Mouse (Mus musculus) small intestine, adult 2 months (tissue): Measurements from ENCODE around the gene Mrm2.

Experiments
- CTCF ChIP-seq: fragments of 200-500 bp; IDR thresholded peaks from 2 replicates; pipeline ENCODE4 v1.5.1; 2012; ENCODE audit warnings: low read depth, mild to moderate bottlenecking, control low read depth, inconsistent platforms, low read length, moderate library complexity, mixed read lengths; ENCODE audit not compliant: insufficient replicate concordance, insufficient read length; ENCODE audit errors: extremely low read depth
- POLR2A ChIP-seq: fragments of 200-500 bp; IDR thresholded peaks from 2 replicates; pipeline ENCODE4 v1.6.1; 2012; ENCODE audit warnings: low read depth, mild to moderate bottlenecking, control low read depth, inconsistent platforms, low read length, moderate library complexity

- TF ChIP-seq POLR2A (no peak), CTCF (no peak)
These were observed 49.3 kb downstream of the Mrm2 start for GRCm38 (mm10) chr5:140282376-140282775.
